Mouse (Mus musculus) heart, adult 2 months (tissue): Measurements from ENCODE around the gene Arhgap24. TPM values are rescaled to one million over a fixed set of nuclear protein-coding genes. Genes with fewer than 3 reads are reported as not detected.

Experiments used
- DNase-seq, 2 experiments: peaks; one replicate each; pipeline ENCODE4 v3.0.0; 2021
- H3K27ac ChIP-seq: fragments of 200-600 bp; 2 replicates; pipeline ENCODE4 v1.8.1; 2022
- H3K27me3 ChIP-seq: fragments of 200-500 bp; 2 replicates; pipeline ENCODE4 v1.6.1; 2012; ENCODE audit warnings: mild to moderate bottlenecking, low read length, inconsistent platforms, mixed read lengths; ENCODE audit not compliant: control insufficient read depth, insufficient read depth
- H3K36me3 ChIP-seq: fragments of 200-500 bp; 2 replicates; pipeline ENCODE4 v1.6.1; 2012; ENCODE audit warnings: low read length, inconsistent platforms; ENCODE audit not compliant: control insufficient read depth, insufficient read depth
- H3K4me1 ChIP-seq: fragments of 200-500 bp; 2 replicates; pipeline ENCODE4 v1.6.1; 2011; ENCODE audit warnings: low read length; ENCODE audit not compliant: control insufficient read depth, insufficient read depth
- H3K4me3 ChIP-seq: fragments of 200-600 bp; 2 replicates; pipeline ENCODE4 v1.8.1; 2022
- H3K79me2 ChIP-seq: fragments of 200-500 bp; replicated peaks from 2 replicates; pipeline ENCODE4 v1.6.1; 2012; ENCODE audit warnings: mild to moderate bottlenecking, inconsistent platforms, low read length, moderate library complexity, mixed read lengths; ENCODE audit not compliant: control insufficient read depth, insufficient read depth
- H3K9ac ChIP-seq: fragments of 200-500 bp; 2 replicates; pipeline ENCODE4 v1.6.1; 2012; ENCODE audit warnings: low read depth, mild to moderate bottlenecking, control low read depth, inconsistent platforms, low read length, mixed read lengths
- CTCF ChIP-seq: fragments of 200-600 bp; IDR thresholded peaks from 2 replicates; pipeline ENCODE4 v1.8.1; 2022; ENCODE audit warnings: antibody characterized with exemption, mild to moderate bottlenecking, moderate library complexity
- EP300 ChIP-seq: fragments of 200-500 bp; IDR thresholded peaks from 2 replicates; pipeline ENCODE4 v1.6.1; 2011; ENCODE audit warnings: low read depth, low read length, control low read depth; ENCODE audit not compliant: insufficient read depth
- POLR2A ChIP-seq: fragments of 200-500 bp; IDR thresholded peaks from 2 replicates; pipeline ENCODE4 v1.6.1; 2011; ENCODE audit warnings: mild to moderate bottlenecking, low read depth, low read length, control low read depth; ENCODE audit not compliant: insufficient read depth
- WGBS: fragments of 180-500 bp; shearing (Covaris S2); methylation state at CpG from one replicate; pipeline ENCODE4 v1.1.7; 2018; 5-methylcytosine and 5-hydroxymethylcytosine counted together
- intact Hi-C: fragments of 180-260 bp; cut with DNase I; formaldehyde crosslinking; loops from one replicate; pipeline ENCODE4 v1.15.1; 2025
- polyA plus RNA-seq: library from polyadenylated mRNA; depleted of rRNA; stranded (reverse); fragments of >200 nt; gene quantifications from 2 replicates; pipeline ENCODE4 v1.2.3, GENCODE M21; 2012
- total RNA-seq, 2 experiments: library from RNA; stranded (reverse); gene quantifications; 2 replicates each; pipeline ENCODE4 v1.2.3; 2021

Arhgap24 gene
- total and polyA plus RNA-seq, 3 experiments = 11.9 to 24.6 (median 15.2) TPM

DNA sequence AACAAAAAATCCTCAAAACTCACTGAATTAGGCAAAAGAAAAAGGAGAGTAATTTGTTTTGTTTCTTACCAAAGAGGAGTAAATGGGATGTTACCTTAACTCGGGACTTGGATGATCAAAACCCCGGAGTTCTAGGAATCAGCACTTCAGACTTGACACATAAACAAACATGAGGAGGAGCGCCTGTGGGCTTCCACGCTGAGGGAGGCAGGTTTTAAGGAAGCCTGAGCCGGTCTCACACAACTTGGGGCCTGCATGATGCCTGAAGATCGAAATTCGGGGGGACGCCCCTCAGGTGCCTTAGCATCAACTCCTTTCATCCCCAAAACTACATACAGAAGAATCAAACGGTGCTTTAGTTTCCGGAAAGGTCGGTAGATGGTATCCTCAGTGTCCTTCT, 364.6 kb downstream of the Arhgap24 start:
- peaks cover 1% of the 10 kb centered on the region; the same call in 1 of the 2 replicates for H3K4me1 ChIP-seq
- intact Hi-C loops = no loop called here
- no peak overlapping the region for H3K27ac ChIP-seq
- peaks cover 2% of the 10 kb centered on the region; the same call in 1 of the 2 replicates for H3K79me2 ChIP-seq
- H3K4me3 ChIP-seq = no peak overlapping the region
- H3K9ac ChIP-seq = no peak overlapping the region
- DNase-seq = no peak
- no peaks in the 10 kb centered on the region; the same call in 1 of the 2 replicates for H3K36me3 ChIP-seq
- 38% methylated on average over 11 of the region's 11 CpGs for WGBS
- H3K27me3 ChIP-seq = no peaks in the 10 kb centered on the region
- TF ChIP-seq EP300 (no peak), CTCF (no peak)

DNA sequence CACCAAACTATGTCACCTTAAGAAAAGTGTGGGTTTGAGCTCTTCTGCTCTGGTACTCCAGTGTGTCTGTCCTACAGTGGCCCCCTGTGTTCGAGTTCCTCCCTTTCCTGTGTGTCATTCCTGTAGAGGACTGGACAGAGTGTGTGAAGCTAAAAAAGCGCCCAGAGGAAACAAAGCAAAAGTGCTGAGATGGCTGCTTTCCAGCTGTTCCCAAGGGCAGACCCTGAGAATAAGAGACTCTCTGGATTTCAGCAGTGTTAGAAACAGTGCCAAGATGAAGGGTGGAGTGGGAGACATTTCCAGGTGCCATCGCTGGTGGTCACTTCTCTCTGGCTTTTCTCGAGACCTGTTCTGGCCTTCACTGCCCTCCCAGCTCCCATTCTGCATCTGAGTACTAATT, 366.7 kb downstream of the Arhgap24 start:
- WGBS = 38% methylated on average over 4 of the region's 4 CpGs
- no peak overlapping the region for H3K9ac ChIP-seq
- DNase-seq = no peak
- H3K79me2 ChIP-seq = no peaks in the 10 kb centered on the region
- intact Hi-C loops = no loop called here
- H3K4me1 ChIP-seq = peaks cover 1% of the 10 kb centered on the region; the same call in 1 of the 2 replicates
- H3K36me3 ChIP-seq = no peaks in the 10 kb centered on the region; the same call in 1 of the 2 replicates
- no peaks in the 10 kb centered on the region for H3K27me3 ChIP-seq
- H3K27ac ChIP-seq = no peak overlapping the region
- TF ChIP-seq POLR2A = no peak
- TF ChIP-seq CTCF = no peak
- no peak for TF ChIP-seq EP300
- H3K4me3 ChIP-seq = no peak overlapping the region

DNA sequence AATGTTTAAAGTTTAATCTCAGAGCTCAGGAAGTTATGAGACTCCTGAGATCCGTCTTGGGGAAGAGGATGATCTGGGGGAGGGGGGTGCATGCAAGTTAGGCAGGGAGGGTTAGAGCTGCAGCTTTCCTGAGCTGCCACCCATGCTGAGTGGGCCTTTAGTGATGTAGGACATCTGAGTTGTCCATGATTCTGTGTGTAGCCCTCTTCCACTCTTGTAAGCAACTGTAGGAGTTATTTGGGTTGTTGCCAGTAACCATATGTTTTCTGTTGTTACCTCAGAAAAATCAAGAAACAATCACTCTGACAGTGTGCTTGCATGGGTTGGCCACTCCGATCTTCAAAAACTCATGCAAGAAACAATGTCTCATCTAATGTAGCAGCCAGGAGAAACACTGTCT, 370.6 kb downstream of the Arhgap24 start:
- DNase-seq = no peak
- Histone ChIP-seq H3K27ac (no peak overlapping the region), H3K27me3 (no peaks in the 10 kb centered on the region), H3K4me1 (no peaks in the 10 kb centered on the region; the same call in 1 of the 2 replicates), H3K36me3 (no peaks in the 10 kb centered on the region), H3K4me3 (no peak overlapping the region), H3K79me2 (no peaks in the 10 kb centered on the region), H3K9ac (no peak overlapping the region)
- intact Hi-C loops = no loop called here
- TF ChIP-seq POLR2A (no peak), CTCF (no peak), EP300 (no peak)
- 70% methylated on average over 2 of the region's 2 CpGs for WGBS

DNA sequence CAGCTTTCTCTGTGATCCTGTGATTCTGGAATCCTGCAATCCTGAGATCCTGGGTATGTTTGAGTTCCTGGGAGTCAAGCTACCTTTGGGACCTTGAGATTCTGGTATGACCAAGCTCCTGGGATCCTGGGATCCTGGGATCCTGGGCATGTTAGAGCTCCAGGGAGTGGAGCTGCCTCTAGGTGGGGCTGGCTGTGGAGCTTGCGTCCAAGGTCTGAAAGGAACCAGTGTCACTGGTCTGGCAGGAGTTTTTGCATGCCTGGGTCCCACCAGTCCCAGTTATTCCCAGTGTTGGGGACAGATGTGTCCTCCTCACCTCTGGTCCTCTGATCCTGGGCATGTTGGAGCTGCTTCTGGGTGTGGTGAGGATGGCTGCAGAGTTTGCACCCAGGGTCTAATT, 372.6 kb downstream of the Arhgap24 start:
- H3K9ac ChIP-seq = no peak overlapping the region
- no peaks in the 10 kb centered on the region for H3K36me3 ChIP-seq
- TF ChIP-seq POLR2A (no peak), EP300 (no peak), CTCF (no peak)
- H3K4me3 ChIP-seq = no peak overlapping the region
- intact Hi-C loops = no loop called here
- no peaks in the 10 kb centered on the region for H3K27me3 ChIP-seq
- 89% methylated on average over 1 of the region's 1 CpGs for WGBS
- H3K79me2 ChIP-seq = no peaks in the 10 kb centered on the region
- no peak overlapping the region for H3K27ac ChIP-seq
- no peaks in the 10 kb centered on the region; the same call in 1 of the 2 replicates for H3K4me1 ChIP-seq
- no peak for DNase-seq

DNA sequence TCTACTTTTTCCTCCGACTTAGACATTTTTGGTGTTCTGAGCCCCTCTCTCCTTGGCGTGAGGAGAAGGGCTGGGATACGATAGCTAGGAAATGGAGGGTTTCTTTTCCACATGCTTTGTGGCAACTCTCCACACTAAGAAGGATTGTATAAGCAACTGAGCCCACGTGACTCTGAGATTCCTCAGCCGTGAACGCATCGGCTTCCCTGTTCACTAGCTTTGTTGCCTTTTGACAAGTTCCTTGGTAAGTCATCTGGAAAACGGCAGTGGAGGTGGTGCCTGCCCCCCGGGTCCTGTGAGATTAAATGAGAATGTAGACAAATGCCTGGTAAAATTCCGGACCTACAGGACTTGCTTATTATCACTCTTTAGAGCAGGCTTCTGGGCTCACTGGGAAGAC, 374.6 kb downstream of the Arhgap24 start:
- no peak for DNase-seq
- WGBS = 57% methylated on average over 10 of the region's 10 CpGs
- no peak overlapping the region for H3K4me3 ChIP-seq
- H3K4me1 ChIP-seq = no peaks in the 10 kb centered on the region; the same call in 1 of the 2 replicates
- intact Hi-C loops = no loop called here
- TF ChIP-seq POLR2A = no peak
- TF ChIP-seq CTCF = no peak
- no peak for TF ChIP-seq EP300
- H3K27me3 ChIP-seq = no peaks in the 10 kb centered on the region
- H3K36me3 ChIP-seq = no peaks in the 10 kb centered on the region
- no peak overlapping the region for H3K27ac ChIP-seq
- H3K9ac ChIP-seq = no peak overlapping the region
- H3K79me2 ChIP-seq = no peaks in the 10 kb centered on the region

DNA sequence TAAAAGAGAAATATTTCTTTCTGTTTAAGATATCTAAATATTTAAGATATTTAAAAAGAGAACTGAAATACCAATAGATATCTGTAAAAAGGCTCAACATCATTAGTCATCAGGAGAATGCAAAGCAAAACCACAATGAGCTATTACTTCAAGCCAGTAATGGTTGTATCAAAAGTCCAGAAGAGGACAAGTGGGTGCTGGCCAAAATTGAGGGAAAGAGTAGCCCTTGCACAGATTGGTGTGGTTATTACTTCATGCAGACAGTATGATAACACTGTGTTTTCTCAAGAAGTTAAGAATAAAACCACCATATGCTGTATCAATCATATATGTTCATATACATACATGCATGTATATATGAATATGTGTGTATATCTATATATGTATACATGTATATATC, 376.9 kb downstream of the Arhgap24 start:
- intact Hi-C loops = no loop called here
- no peaks in the 10 kb centered on the region for H3K27me3 ChIP-seq
- no peaks in the 10 kb centered on the region; the same call in 1 of the 2 replicates for H3K4me1 ChIP-seq
- H3K79me2 ChIP-seq = no peaks in the 10 kb centered on the region
- no peaks in the 10 kb centered on the region for H3K36me3 ChIP-seq
- H3K9ac ChIP-seq = no peak overlapping the region
- no peak overlapping the region for H3K27ac ChIP-seq
- TF ChIP-seq POLR2A (no peak), CTCF (no peak), EP300 (no peak)
- no peak overlapping the region for H3K4me3 ChIP-seq
- DNase-seq = no peak

DNA sequence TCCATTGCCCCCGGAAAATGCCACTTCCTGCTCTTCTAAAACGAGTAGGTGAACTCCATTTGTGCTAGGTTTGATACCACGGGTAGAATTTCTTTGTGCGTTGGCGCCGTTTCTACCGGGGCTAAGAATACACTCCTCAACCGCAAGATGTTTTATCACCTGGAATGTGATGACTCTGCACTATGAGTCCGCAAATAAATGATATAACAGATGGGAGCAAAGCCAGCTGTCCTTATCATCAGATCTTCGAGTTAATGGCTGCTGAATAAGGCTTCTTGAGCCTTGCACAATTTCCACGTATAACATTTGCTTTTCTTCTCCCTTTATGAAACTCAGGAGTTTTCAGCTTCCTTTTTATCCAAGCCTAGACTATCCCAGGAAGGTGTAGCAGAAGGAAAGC, 378.6 kb downstream of the Arhgap24 start:
- Histone ChIP-seq H3K27ac (no peak overlapping the region), H3K4me1 (no peaks in the 10 kb centered on the region; the same call in 1 of the 2 replicates), H3K27me3 (no peaks in the 10 kb centered on the region), H3K79me2 (no peaks in the 10 kb centered on the region), H3K36me3 (no peaks in the 10 kb centered on the region), H3K9ac (no peak overlapping the region), H3K4me3 (no peak overlapping the region)
- no peak for DNase-seq
- no peak for TF ChIP-seq CTCF
- WGBS = 66% methylated on average over 11 of the region's 11 CpGs
- intact Hi-C loops = no loop called here
